Mouse (Mus musculus) layer of hippocampus, adult 8-10 months (tissue): ENCODE measurements around the gene Slc25a33. TPM values are rescaled to one million over a fixed set of nuclear protein-coding genes. Genes with fewer than 3 reads are reported as not detected.

ENCODE experiments used
- DNase-seq, 2 experiments: peaks; one replicate each; pipeline ENCODE4 v3.0.0; 2022; ENCODE audit warnings: low spot score in 2 of 2
- total RNA-seq, 4 experiments: library from RNA; stranded (reverse); gene quantifications; 2 replicates each; pipeline ENCODE4 v1.2.4; 2022

The Slc25a33 gene
- 10 to 100 TPM; 29.9 to 33.1 (median 31.0) TPM for total RNA-seq

DNA sequence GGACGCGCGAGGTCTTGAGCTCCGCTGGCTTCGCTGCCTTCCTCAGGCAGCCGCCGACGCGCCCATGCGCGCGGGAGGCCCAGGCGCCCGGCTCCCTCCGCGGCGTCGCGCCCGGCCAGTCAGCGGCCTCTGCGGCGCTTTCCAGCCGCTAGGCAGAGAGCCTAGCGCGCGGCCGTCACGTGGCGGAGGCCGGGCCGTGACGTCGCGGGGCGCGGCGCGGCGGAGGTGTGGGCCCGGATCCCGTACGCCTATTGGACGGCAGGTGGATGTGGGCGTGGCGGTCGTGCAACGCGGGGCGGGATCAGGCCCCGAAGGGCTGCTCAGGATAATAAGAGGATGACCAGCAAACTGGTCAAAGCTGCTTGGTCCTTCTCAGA, at the start of gene Slc25a33:
Gene Slc25a33, minus strand, starts transcription at position 184 of the 377 bp plus-strand sequence.
- DNase-seq: peak; percentile 93 to 96

- DNase-seq: no peak
Observed at GRCm38 (mm10) chr4:149822586-149823196, 48.6 kb upstream of the Slc25a33 start.

GRCm38 (mm10) chr4:149822126-149822525, 48.0 kb upstream of the Slc25a33 start:
- peak in 1 of 2 experiments; percentile 42 for DNase-seq

DNA sequence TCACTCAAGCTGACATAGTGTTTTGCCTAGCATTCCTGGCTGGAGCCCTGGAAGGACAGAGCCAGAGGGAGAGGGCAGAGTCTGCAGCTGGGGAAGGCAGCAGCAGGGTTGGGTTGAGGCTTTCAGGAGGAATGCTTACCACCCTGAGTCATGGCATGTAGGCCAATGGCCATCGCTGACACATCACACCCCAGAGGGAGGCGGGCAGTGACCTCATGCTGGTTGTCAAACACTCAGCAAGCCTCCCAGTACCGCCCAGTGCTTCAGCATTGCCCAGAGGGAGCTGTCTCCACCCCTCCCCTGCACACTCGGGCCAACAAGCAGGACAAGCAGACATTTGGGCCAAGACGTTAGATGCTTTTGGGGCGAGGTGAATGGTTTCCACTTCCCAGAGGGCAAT, 46.5 kb upstream of the Slc25a33 start:
- no peak for DNase-seq

DNA sequence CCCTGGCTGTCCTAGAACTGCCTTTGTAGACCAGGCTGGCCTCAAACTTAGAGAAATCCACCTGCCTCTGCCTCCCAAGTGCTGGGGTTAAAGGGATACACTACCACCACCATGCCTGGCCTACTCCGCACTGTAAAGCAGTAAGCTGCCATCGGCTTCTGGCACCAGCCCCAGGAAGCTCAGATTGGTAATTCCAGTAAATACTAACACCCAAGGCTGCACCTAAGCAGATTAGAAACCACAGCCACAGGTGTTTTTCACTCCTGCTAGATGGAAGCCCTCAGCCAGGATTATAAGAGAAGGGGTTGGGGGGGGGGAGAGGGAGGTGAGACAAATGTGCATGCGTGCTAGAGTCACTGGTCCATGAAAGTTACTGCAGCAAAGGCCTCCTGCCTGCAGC, 45.1 kb upstream of the Slc25a33 start:
- DNase-seq: no peak

DNA sequence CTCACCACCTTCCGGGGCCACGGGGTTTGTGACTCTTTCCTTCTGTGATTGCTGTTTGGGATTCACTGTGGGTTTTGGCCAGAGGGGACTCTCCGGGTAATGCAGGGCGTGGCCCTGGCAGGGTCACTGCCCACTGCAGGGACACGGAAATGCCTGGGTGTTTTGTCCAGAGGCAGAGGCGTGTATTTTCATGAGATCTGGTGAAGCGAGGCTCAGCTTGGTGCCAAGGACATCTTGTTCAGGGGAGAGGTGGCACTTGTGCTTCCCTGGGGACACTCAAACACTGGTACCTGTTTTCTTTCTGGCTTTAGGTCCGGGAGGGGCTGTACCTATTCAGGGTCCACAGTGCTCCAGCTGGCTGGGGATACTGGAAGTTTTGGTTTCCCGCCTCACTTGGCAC, 42.5 kb upstream of the Slc25a33 start:
- no peak for DNase-seq

GRCm38 (mm10) chr4:149815586-149815985, 41.5 kb upstream of the Slc25a33 start:
- no peak for DNase-seq

DNA sequence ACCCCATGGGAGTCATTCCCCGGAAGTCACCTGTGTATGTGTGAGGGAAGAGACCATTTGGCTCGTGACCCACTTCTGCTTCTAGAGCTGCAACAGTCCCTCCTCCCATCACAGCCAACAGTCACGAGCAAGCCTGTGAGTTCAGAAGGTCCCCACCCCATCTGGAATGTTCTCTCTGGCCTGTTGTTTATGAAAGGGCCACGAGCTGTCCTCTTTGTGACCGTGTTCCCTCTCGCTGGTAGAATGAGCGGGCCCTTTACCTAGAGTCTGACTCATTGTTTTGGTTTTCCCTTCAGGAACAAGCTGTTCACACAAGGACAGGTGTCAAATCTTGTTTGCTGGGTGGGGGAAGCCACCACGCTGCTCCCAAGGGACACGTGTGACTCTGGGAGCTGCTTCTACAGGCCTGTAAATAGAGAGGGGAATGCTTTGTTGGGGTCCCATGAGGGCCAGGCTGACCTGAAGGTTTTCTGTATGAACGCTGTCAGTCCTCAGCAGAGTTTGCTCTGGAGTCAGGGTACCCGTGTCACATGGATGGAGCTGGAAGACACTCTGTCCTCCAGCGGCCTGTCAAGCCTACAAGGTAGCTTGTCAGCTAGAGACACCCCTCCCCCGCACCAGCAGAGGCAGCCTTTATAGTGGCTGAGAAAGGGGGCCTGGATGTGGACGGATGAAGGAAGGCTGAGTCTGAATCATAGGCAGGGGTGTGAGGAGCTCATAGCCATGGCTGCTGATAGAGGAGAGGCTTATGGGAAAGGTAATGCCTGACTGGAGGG, 39.5 kb upstream of the Slc25a33 start:
- no peak for DNase-seq

- DNase-seq: peak in 1 of 2 experiments; percentile 28
Observed at GRCm38 (mm10) chr4:149810372-149810771, 36.3 kb upstream of the Slc25a33 start.

GRCm38 (mm10) chr4:149808584-149809227, 34.6 kb upstream of the Slc25a33 start:
- DNase-seq: no peak

DNA sequence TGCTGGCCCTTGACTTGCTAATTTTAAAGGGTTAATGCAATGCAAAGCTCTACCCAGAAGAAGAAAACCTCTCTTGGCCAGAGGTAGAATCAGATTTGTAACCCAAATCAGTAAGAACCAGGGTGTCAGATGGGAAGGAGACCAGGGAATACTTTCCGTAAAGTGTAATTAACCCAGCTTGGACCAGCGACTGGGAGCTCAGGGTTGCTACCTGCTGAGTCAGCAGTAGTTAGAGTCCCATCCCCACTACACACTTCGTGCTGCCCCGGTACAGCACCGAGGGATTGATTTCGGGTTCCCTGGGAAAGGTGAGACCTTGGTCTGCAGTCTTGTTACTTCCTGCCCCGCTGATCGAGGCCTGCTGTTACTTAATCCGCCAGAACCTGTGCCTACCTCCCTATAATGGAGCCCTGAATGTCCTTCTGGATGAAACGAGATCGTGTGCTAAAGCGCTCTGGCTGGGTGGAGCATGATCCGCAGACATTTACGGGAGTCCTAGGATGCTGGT, 34.0 kb upstream of the Slc25a33 start:
- no peak for DNase-seq

DNA sequence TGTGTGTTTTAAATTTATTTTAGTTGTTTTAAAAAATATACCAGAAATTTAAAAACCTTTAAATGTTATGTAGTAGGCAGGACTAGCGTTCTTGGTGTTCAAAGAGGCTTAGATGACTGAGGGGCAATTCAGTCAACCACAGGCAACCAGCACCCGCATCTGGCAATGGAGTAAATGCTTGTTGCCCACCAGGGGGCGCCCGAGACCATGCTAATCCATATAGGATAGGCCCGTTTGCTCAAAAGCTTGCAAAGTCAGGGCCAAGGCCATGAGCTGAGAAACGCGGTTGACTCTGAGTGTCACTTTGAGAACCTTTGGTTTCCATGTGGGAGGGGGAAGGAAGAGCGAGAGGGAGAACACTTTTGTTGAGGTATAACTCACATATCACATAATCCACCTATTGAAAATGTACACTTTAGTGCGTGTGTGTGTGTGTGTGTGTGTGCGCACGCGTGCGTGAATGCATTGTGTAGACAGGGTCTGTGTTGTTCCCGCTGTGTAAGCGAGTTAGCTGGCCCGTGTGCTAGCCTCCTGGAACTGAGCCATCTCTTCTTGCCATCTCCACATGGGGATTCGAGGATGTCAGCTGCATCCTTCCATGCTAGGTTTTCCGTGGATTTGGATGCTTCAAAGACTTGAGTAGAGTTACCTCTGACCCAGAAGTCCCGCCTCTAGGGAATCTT, 32.8 kb upstream of the Slc25a33 start:
- DNase-seq: peak; percentile 73 to 89

GRCm38 (mm10) chr4:149802269-149802668, 28.2 kb upstream of the Slc25a33 start:
- no peak for DNase-seq

DNA sequence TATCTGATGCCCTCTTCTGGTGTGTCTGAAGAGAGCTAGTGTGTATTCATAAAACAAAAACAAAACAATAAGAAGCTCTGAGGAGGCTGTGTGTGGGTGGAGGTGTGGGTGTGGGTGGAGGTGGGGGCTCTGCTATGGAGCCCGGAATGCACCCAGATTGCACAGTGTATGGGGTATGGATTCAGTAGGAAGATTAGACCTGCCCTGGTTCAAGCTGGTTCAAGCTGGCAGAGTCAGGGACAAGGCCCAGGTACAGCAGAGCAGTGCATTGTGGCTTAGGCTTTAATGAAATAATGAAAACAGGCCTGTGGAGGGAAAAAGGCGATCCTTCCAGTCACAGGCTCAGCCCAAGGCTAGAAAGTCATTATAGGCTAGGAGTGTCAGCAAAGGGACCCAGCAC, 26.5 kb upstream of the Slc25a33 start:
- no peak for DNase-seq

DNA sequence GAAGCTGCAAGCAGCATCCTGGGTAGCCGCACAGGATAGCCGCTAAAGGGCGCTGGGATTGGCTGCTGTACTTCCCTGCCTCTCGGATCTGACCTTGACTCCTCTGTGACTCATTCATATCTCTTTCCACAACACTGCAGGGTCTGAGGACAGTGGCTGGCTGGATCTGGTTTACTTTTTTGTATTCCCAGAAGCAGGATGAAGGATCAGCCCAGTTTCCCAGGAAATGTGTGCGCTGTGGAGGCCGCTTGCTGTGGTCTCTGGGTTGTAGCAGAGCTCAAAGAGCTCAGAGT, 26.0 kb upstream of the Slc25a33 start:
- DNase-seq: no peak

DNA sequence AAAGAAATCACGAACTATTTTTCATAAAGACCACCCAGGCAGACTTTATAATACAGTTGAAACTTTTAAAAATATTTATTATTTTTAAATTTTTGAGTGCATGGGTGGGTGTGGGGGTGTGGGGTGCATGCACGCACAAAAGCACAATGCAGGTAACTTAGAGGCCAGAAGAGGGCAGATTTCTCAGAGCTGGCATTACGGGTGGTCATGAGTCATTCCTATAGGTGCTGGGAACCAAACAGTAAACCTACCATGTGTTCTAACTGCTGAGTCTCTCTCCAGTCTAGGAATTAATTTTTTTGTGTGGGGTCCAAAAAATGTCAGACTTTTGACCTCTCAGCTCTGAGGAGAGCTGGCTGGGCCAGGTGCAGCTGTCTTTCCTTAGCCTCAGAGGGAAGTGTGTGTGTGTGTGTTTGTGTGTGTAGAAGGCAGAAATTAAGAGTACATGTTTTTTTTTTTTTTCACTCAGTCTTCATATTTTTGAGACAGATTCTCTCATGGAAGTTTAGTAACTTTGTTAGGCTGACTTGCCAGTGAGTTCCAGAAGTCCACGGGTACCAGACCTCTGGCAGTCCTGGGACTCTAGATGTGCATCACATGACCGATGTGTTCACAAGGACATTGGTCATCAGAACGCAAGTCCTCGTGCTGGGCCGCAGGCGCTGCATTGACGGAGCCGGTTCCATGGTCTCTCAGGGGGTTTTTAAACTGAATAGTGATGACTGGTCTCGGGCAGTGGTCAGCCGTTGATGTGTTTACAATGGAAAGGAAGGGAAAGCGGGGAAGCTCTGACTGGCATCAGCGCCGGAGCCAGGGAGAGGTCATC, 25.5 kb upstream of the Slc25a33 start:
- no peak for DNase-seq

GRCm38 (mm10) chr4:149798684-149799309, 24.7 kb upstream of the Slc25a33 start:
- no peak for DNase-seq

DNA sequence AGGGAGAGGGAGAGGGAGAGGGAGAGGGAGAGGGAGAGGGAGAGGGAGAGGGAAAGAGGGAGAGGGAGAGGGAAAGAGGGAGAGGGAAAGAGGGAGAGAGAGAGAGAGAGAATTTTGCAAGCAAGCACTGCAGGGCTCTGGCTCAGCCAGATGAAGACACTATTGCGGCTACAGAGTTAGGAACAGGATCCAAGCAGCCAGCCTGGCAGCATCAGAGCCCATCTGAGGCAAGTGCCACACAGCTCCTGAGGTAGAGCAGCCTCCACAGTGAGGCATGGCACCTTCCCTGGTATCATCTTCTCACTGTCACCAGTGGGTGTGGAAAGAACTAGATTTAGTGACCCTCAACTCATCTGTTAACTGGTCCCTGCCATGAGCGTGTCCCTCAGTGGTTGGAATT, 24.0 kb upstream of the Slc25a33 start:
- no peak for DNase-seq

GRCm38 (mm10) chr4:149797220-149797610, 23.1 kb upstream of the Slc25a33 start:
- DNase-seq: no peak

- DNase-seq: peak in 1 of 2 experiments; percentile 34
Observed at GRCm38 (mm10) chr4:149796567-149797219, 22.6 kb upstream of the Slc25a33 start.
